Mouse (Mus musculus): ENCODE data around the gene Ppil3.

Gene Ppil3

GRCm38 (mm10) chr1:58420961-58421360, 24.3 kb downstream of the Ppil3 start:
- Histone ChIP-seq H3K9me3 (ENCODE audit: low read length) (no peaks in the 10 kb centered on the region), H3K4me3 (replicated peaks; ENCODE audit: low read length) (no peak overlapping the region; the same call in 1 of the 2 replicates), H3K4me1 (replicated peaks; ENCODE audit: low read depth, low read length) (peaks cover 64% of the 10 kb centered on the region), H3K27me3 (ENCODE audit: insufficient read depth, low read length) (no peaks in the 10 kb centered on the region), H3K36me3 (ENCODE audit: insufficient read depth, low read length) (peaks cover 60% of the 10 kb centered on the region)
- TF ChIP-seq POU5F1 (IDR thresholded peaks at IDR 0.05; ENCODE audit: borderline replicate concordance, low read length) = no peak
- TF ChIP-seq CTCF (conservative IDR thresholded peaks at IDR 0.05; ENCODE audit: low read length) = no peak
- TF ChIP-seq NANOG (IDR thresholded peaks at IDR 0.05; ENCODE audit: borderline replicate concordance, low read length) = no peak

- TF ChIP-seq POU5F1 (IDR thresholded peaks at IDR 0.05; ENCODE audit: borderline replicate concordance, low read length) (no peak), NANOG (IDR thresholded peaks at IDR 0.05; ENCODE audit: borderline replicate concordance, low read length) (no peak), CTCF (conservative IDR thresholded peaks at IDR 0.05; ENCODE audit: low read length) (no peak)
- H3K4me1 ChIP-seq (replicated peaks; ENCODE audit: low read depth, low read length) = peaks cover 55% of the 10 kb centered on the region
- no peak overlapping the region for H3K4me3 ChIP-seq (replicated peaks; ENCODE audit: low read length)
- H3K36me3 ChIP-seq (ENCODE audit: insufficient read depth, low read length) = peaks cover 69% of the 10 kb centered on the region
- H3K9me3 ChIP-seq (ENCODE audit: low read length) = no peaks in the 10 kb centered on the region
- no peaks in the 10 kb centered on the region for H3K27me3 ChIP-seq (ENCODE audit: insufficient read depth, low read length)
Measured at GRCm38 (mm10) chr1:58420032-58420431, 25.3 kb downstream of the Ppil3 start.

GRCm38 (mm10) chr1:58416048-58416447, 29.2 kb downstream of the Ppil3 start:
- peaks cover 47% of the 10 kb centered on the region for H3K4me1 ChIP-seq (replicated peaks; ENCODE audit: low read depth, low read length)
- no peak overlapping the region for H3K4me3 ChIP-seq (replicated peaks; ENCODE audit: low read length)
- H3K9me3 ChIP-seq (ENCODE audit: low read length) = no peaks in the 10 kb centered on the region
- TF ChIP-seq NANOG (IDR thresholded peaks at IDR 0.05; ENCODE audit: borderline replicate concordance, low read length) (no peak), POU5F1 (IDR thresholded peaks at IDR 0.05; ENCODE audit: borderline replicate concordance, low read length) (no peak), CTCF (conservative IDR thresholded peaks at IDR 0.05; ENCODE audit: low read length) (no peak)
- peaks cover 94% of the 10 kb centered on the region for H3K36me3 ChIP-seq (ENCODE audit: insufficient read depth, low read length)
- no peaks in the 10 kb centered on the region for H3K27me3 ChIP-seq (ENCODE audit: insufficient read depth, low read length)

GRCm38 (mm10) chr1:58415442-58415841, 29.8 kb downstream of the Ppil3 start:
- Histone ChIP-seq H3K36me3 (ENCODE audit: insufficient read depth, low read length) (peaks cover 97% of the 10 kb centered on the region), H3K4me3 (replicated peaks; ENCODE audit: low read length) (no peak overlapping the region), H3K27me3 (ENCODE audit: insufficient read depth, low read length) (no peaks in the 10 kb centered on the region), H3K9me3 (ENCODE audit: low read length) (no peaks in the 10 kb centered on the region), H3K4me1 (replicated peaks; ENCODE audit: low read depth, low read length) (peaks cover 50% of the 10 kb centered on the region)
- no peak for TF ChIP-seq POU5F1 (IDR thresholded peaks at IDR 0.05; ENCODE audit: borderline replicate concordance, low read length)
- TF ChIP-seq CTCF (conservative IDR thresholded peaks at IDR 0.05; ENCODE audit: low read length) = no peak
- TF ChIP-seq NANOG (IDR thresholded peaks at IDR 0.05; ENCODE audit: borderline replicate concordance, low read length) = no peak

- H3K36me3 ChIP-seq (ENCODE audit: insufficient read depth, low read length) = peaks cover 94% of the 10 kb centered on the region
- H3K4me3 ChIP-seq (replicated peaks; ENCODE audit: low read length) = no peak overlapping the region
- H3K9me3 ChIP-seq (ENCODE audit: low read length) = no peaks in the 10 kb centered on the region
- peaks cover 33% of the 10 kb centered on the region for H3K4me1 ChIP-seq (replicated peaks; ENCODE audit: low read depth, low read length)
- H3K27me3 ChIP-seq (ENCODE audit: insufficient read depth, low read length) = no peaks in the 10 kb centered on the region
- TF ChIP-seq NANOG (IDR thresholded peaks at IDR 0.05; ENCODE audit: borderline replicate concordance, low read length) = no peak
- no peak for TF ChIP-seq POU5F1 (IDR thresholded peaks at IDR 0.05; ENCODE audit: borderline replicate concordance, low read length)
- no peak for TF ChIP-seq CTCF (conservative IDR thresholded peaks at IDR 0.05; ENCODE audit: low read length)
Measured at GRCm38 (mm10) chr1:58410776-58411175, 34.5 kb downstream of the Ppil3 start.

- Histone ChIP-seq H3K36me3 (ENCODE audit: insufficient read depth, low read length) (peaks cover 94% of the 10 kb centered on the region), H3K9me3 (ENCODE audit: low read length) (no peaks in the 10 kb centered on the region), H3K4me1 (replicated peaks; ENCODE audit: low read depth, low read length) (peaks cover 33% of the 10 kb centered on the region), H3K27me3 (ENCODE audit: insufficient read depth, low read length) (no peaks in the 10 kb centered on the region), H3K4me3 (replicated peaks; ENCODE audit: low read length) (no peak overlapping the region)
- TF ChIP-seq CTCF (conservative IDR thresholded peaks at IDR 0.05; ENCODE audit: low read length) (no peak), NANOG (IDR thresholded peaks at IDR 0.05; ENCODE audit: borderline replicate concordance, low read length) (no peak), POU5F1 (IDR thresholded peaks at IDR 0.05; ENCODE audit: borderline replicate concordance, low read length) (no peak)
Measured at GRCm38 (mm10) chr1:58410198-58410588, 35.1 kb downstream of the Ppil3 start.

- H3K27me3 ChIP-seq (ENCODE audit: insufficient read depth, low read length) = no peaks in the 10 kb centered on the region
- H3K4me1 ChIP-seq (replicated peaks; ENCODE audit: low read depth, low read length) = peaks cover 33% of the 10 kb centered on the region
- peaks cover 94% of the 10 kb centered on the region for H3K36me3 ChIP-seq (ENCODE audit: insufficient read depth, low read length)
- no peaks in the 10 kb centered on the region for H3K9me3 ChIP-seq (ENCODE audit: low read length)
- no peak for TF ChIP-seq CTCF (conservative IDR thresholded peaks at IDR 0.05; ENCODE audit: low read length)
- TF ChIP-seq NANOG (IDR thresholded peaks at IDR 0.05; ENCODE audit: borderline replicate concordance, low read length) = no peak
- TF ChIP-seq POU5F1 (IDR thresholded peaks at IDR 0.05; ENCODE audit: borderline replicate concordance, low read length) = no peak
- H3K4me3 ChIP-seq (replicated peaks; ENCODE audit: low read length) = no peak overlapping the region
Measured at GRCm38 (mm10) chr1:58409553-58410197, 35.6 kb downstream of the Ppil3 start.

- Histone ChIP-seq H3K27me3 (ENCODE audit: insufficient read depth, low read length) (no peaks in the 10 kb centered on the region), H3K9me3 (ENCODE audit: low read length) (no peaks in the 10 kb centered on the region), H3K36me3 (ENCODE audit: insufficient read depth, low read length) (peaks cover 94% of the 10 kb centered on the region), H3K4me1 (replicated peaks; ENCODE audit: low read depth, low read length) (peaks cover 39% of the 10 kb centered on the region), H3K4me3 (replicated peaks; ENCODE audit: low read length) (no peak overlapping the region)
- TF ChIP-seq NANOG (IDR thresholded peaks at IDR 0.05; ENCODE audit: borderline replicate concordance, low read length) (no peak), CTCF (conservative IDR thresholded peaks at IDR 0.05; ENCODE audit: low read length) (no peak), POU5F1 (IDR thresholded peaks at IDR 0.05; ENCODE audit: borderline replicate concordance, low read length) (no peak)
Measured at GRCm38 (mm10) chr1:58408141-58408540, 37.1 kb downstream of the Ppil3 start.

GRCm38 (mm10) chr1:58407321-58407720, 38.0 kb downstream of the Ppil3 start:
- Histone ChIP-seq H3K4me3 (replicated peaks; ENCODE audit: low read length) (no peak overlapping the region), H3K36me3 (ENCODE audit: insufficient read depth, low read length) (peaks cover 94% of the 10 kb centered on the region), H3K27me3 (ENCODE audit: insufficient read depth, low read length) (no peaks in the 10 kb centered on the region), H3K9me3 (ENCODE audit: low read length) (no peaks in the 10 kb centered on the region), H3K4me1 (replicated peaks; ENCODE audit: low read depth, low read length) (peaks cover 44% of the 10 kb centered on the region)
- no peak for TF ChIP-seq NANOG (IDR thresholded peaks at IDR 0.05; ENCODE audit: borderline replicate concordance, low read length)
- TF ChIP-seq CTCF (conservative IDR thresholded peaks at IDR 0.05; ENCODE audit: low read length) = no peak
- TF ChIP-seq POU5F1 (IDR thresholded peaks at IDR 0.05; ENCODE audit: borderline replicate concordance, low read length) = no peak
